Mouse (Mus musculus): ENCODE results near the gene Csrp3.

DNA sequence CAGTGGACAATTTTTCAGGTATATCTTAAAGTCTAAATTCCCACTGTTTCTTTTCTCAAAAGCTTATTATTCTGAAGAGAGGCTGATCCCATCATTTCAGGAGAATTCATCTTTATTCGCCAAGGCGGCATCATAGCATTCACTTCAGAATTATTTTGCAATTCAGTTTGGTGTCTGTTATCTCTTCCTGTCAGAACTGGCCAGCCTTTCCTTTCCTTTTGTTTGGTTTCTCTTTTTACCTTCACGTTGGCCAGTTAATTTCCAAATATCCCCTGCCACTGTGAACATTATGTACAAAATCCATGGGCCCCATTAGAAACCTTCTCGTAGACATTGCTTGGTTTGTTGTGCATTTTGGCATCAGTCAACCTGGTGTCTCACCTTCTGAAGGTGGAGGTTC lies 11.5 kb upstream of the Csrp3 start:
- TF ChIP-seq CTCF (IDR thresholded peaks at IDR 0.05; ENCODE audit: low read depth) (no peak), EP300 (IDR thresholded peaks at IDR 0.05; ENCODE audit: low read depth) (no peak)
